Mouse (Mus musculus) G1E (cell line): ENCODE results near the gene Wnk2.

Experiments used
- CTCF ChIP-seq: IDR thresholded peaks from 2 replicates; pipeline ENCODE4 v1.5.1; 2012; ENCODE audit warnings: low read depth, low read length, inconsistent platforms, mixed read lengths
- TAL1 ChIP-seq: conservative IDR thresholded peaks from 2 replicates; pipeline ENCODE4 v1.6.1; 2012; ENCODE audit warnings: low read depth, low read length, inconsistent platforms, mixed read lengths

GRCm38 (mm10) chr13:49047393-49047792, 100.4 kb downstream of the Wnk2 start:
- TF ChIP-seq CTCF, result no peak
- no peak for TF ChIP-seq TAL1
